Mouse (Mus musculus) MEL (cell line): Measurements from ENCODE around the gene F8. TPM values are rescaled to one million over a fixed set of nuclear protein-coding genes. Genes with fewer than 3 reads are reported as not detected.

ENCODE experiments used
- polyA plus RNA-seq, 2 experiments: library from polyadenylated mRNA; stranded (reverse) in 1 of 2; unstranded in 1 of 2; fragments of >175 nt in 1 of 2; fragments of >200 nt in 1 of 2; gene quantifications; 2 replicates each; pipeline versions ENCODE4 v1.2.1 to v1.2.4; 2012; ENCODE audit warnings: low replicate concordance in 2 of 2, low read depth in 1 of 2; ENCODE audit not compliant: insufficient read length in 2 of 2, insufficient read depth in 1 of 2, missing spikeins in 1 of 2
- total RNA-seq: library from RNA; depleted of rRNA; stranded (reverse); fragments of 300-350 nt; gene quantifications from 2 replicates; pipeline ENCODE4 v1.2.3, GENCODE M21; 2012; rRNA removed

The F8 gene
- total and polyA plus RNA-seq, 3 experiments: 0.65 to 0.67 TPM; not detected in 1

Other genes starting within 250 kb of the F8 start
- gene Smim9, start 218.8 kb downstream of the F8 start, total RNA-seq: not detected in 2 replicates
- gene Smim9, start 218.8 kb downstream of the F8 start, polyA plus RNA-seq: not detected
- 17.0 and 18.0 TPM in 2 replicates for gene Fundc2, start 216 bp downstream of the F8 start, total RNA-seq
- gene Fundc2, start 216 bp downstream of the F8 start, polyA plus RNA-seq: 10 to 100 TPM in 1 of 2 experiments, not detected in 1; 41.5 TPM
- 10.6 and 11.9 TPM in 2 replicates for gene Cmc4, start 34.0 kb upstream of the F8 start, total RNA-seq
- 10 to 100 TPM in 1 of 2 experiments, not detected in 1; 10.7 TPM for gene Cmc4, start 34.0 kb upstream of the F8 start, polyA plus RNA-seq
- 4.3 TPM in 2 replicates for gene Mtcp1, start 34.0 kb upstream of the F8 start, total RNA-seq
- 1 to 10 TPM in 1 of 2 experiments, not detected in 1; 7.6 TPM for gene Mtcp1, start 34.0 kb upstream of the F8 start, polyA plus RNA-seq
- gene Brcc3, start 34.0 kb upstream of the F8 start, total RNA-seq: 18.4 and 18.6 TPM in 2 replicates
- 10 to 100 TPM in 1 of 2 experiments, not detected in 1; 51.7 TPM for gene Brcc3, start 34.0 kb upstream of the F8 start, polyA plus RNA-seq
- 71.6 and 81.4 TPM in 2 replicates for gene Vbp1, start 131.7 kb upstream of the F8 start, total RNA-seq
- 10 to 100 TPM in 1 of 2 experiments, not detected in 1; 61.9 TPM for gene Vbp1, start 131.7 kb upstream of the F8 start, polyA plus RNA-seq
- not detected in 2 replicates for gene Rab39b, start 195.6 kb upstream of the F8 start, total RNA-seq
- gene Rab39b, start 195.6 kb upstream of the F8 start, polyA plus RNA-seq: not detected